Mouse (Mus musculus): ENCODE measurements around the gene Slit1. TPM values are rescaled to one million over a fixed set of nuclear protein-coding genes. Genes with fewer than 3 reads are reported as not detected.

Gene Slit1
- total and polyA plus RNA-seq, 3 experiments = 0.16 to 0.30 TPM; not detected in 1

GRCm38 (mm10) chr19:41573700-41574099 is 169.8 kb downstream of the Slit1 start:
- Histone ChIP-seq H3K4me3 (replicated peaks in 1 of 3; ENCODE audit: low read depth in 2 of 3, low read length in 2 of 3, poor library complexity in 1 of 3) (no peak overlapping the region), H3K4me2 (ENCODE audit: insufficient read depth, low read depth, poor library complexity, severe bottlenecking) (no peak overlapping the region), H3K9ac (ENCODE audit: insufficient read depth, low read depth) (no peak overlapping the region), H3K9me3 (replicated peaks; ENCODE audit: low read length) (no peaks in the 10 kb centered on the region), H3K27me3 (replicated peaks) (no peaks in the 10 kb centered on the region), H3K79me2 (replicated peaks; ENCODE audit: control insufficient read depth, extremely low read depth, insufficient read depth, poor library complexity, severe bottlenecking) (no peaks in the 10 kb centered on the region), H3K4me1 (ENCODE audit: control insufficient read depth in 1 of 2, insufficient read depth in 2 of 2) (peaks cover 3 to 15% of the 10 kb centered on the region in 2 experiments; a peak in 3 of 4 replicates), H3K27ac (ENCODE audit: insufficient read depth, low read depth) (no peak overlapping the region), H3K36me3 (replicated peaks in 1 of 2; ENCODE audit: control insufficient read depth in 1 of 2, insufficient read depth in 1 of 2, low read length in 1 of 2) (peaks cover 0 to 21% of the 10 kb centered on the region in 2 experiments)
- TF ChIP-seq ZMIZ1 (IDR thresholded peaks at IDR 0.05; ENCODE audit: low read depth, low read length) (no peak), UBTF (IDR thresholded peaks at IDR 0.05; ENCODE audit: low read depth, low read length) (no peak), HCFC1 (IDR thresholded peaks at IDR 0.05; ENCODE audit: low read depth, low read length) (no peak)
- in situ Hi-C loops (cut with MboI; ENCODE audit: low pct_ligation_motif_present, low pct_unique_long_range_greater_than_20kb, low sequenced_read_pairs) (no loop called here), dilution Hi-C loops (cut with MboI; ENCODE audit: extremely low pct_ligation_motif_present, extremely low pct_unique_long_range_greater_than_20kb, low sequenced_read_pairs) (no loop called here)
- no peak for DNase-seq (ENCODE audit: extremely low read depth)

GRCm38 (mm10) chr19:41568791-41569190 is 174.7 kb downstream of the Slit1 start:
- Histone ChIP-seq H3K36me3 (replicated peaks in 1 of 2; ENCODE audit: control insufficient read depth in 1 of 2, insufficient read depth in 1 of 2, low read length in 1 of 2) (peaks cover 0 to 13% of the 10 kb centered on the region in 2 experiments), H3K4me3 (replicated peaks in 1 of 3; ENCODE audit: low read depth in 2 of 3, low read length in 2 of 3, poor library complexity in 1 of 3) (no peak overlapping the region), H3K79me2 (replicated peaks; ENCODE audit: control insufficient read depth, extremely low read depth, insufficient read depth, poor library complexity, severe bottlenecking) (no peaks in the 10 kb centered on the region), H3K27me3 (replicated peaks) (no peaks in the 10 kb centered on the region), H3K9ac (ENCODE audit: insufficient read depth, low read depth) (no peak overlapping the region), H3K4me1 (ENCODE audit: control insufficient read depth in 1 of 2, insufficient read depth in 2 of 2) (peaks cover 3 to 18% of the 10 kb centered on the region in 2 experiments; a peak in 3 of 4 replicates), H3K4me2 (ENCODE audit: insufficient read depth, low read depth, poor library complexity, severe bottlenecking) (no peak overlapping the region), H3K27ac (ENCODE audit: insufficient read depth, low read depth) (no peak overlapping the region), H3K9me3 (replicated peaks; ENCODE audit: low read length) (no peaks in the 10 kb centered on the region)
- in situ Hi-C loops (cut with MboI; ENCODE audit: low pct_ligation_motif_present, low pct_unique_long_range_greater_than_20kb, low sequenced_read_pairs) (no loop called here), dilution Hi-C loops (cut with MboI; ENCODE audit: extremely low pct_ligation_motif_present, extremely low pct_unique_long_range_greater_than_20kb, low sequenced_read_pairs) (no loop called here)
- DNase-seq (ENCODE audit: extremely low read depth) = peak; percentile 18
- no peak; the same call in 1 of the 2 replicates for TF ChIP-seq EP300 (IDR thresholded peaks at IDR 0.05; ENCODE audit: low read length)
- TF ChIP-seq ZKSCAN1 (IDR thresholded peaks at IDR 0.05; ENCODE audit: borderline replicate concordance, low read depth, low read length) = no peak
- TF ChIP-seq CHD2 (IDR thresholded peaks at IDR 0.05; ENCODE audit: low read length) = no peak
- TF ChIP-seq CTCF (conservative IDR thresholded peaks at IDR 0.05 in 1 of 2, IDR thresholded peaks at IDR 0.05 in 1 of 2; ENCODE audit: low read depth in 2 of 2, low read length in 2 of 2) = no peak
- no peak for TF ChIP-seq MAX (IDR thresholded peaks at IDR 0.05; ENCODE audit: low read length)
- TF ChIP-seq TBP (conservative IDR thresholded peaks at IDR 0.05; ENCODE audit: low read depth, low read length) = no peak
- no peak for TF ChIP-seq SMC3 (IDR thresholded peaks at IDR 0.05; ENCODE audit: low read depth, low read length)

- Histone ChIP-seq H3K4me2 (ENCODE audit: insufficient read depth, low read depth, poor library complexity, severe bottlenecking) (no peak overlapping the region), H3K79me2 (replicated peaks; ENCODE audit: control insufficient read depth, extremely low read depth, insufficient read depth, poor library complexity, severe bottlenecking) (no peaks in the 10 kb centered on the region), H3K9me3 (replicated peaks; ENCODE audit: low read length) (no peaks in the 10 kb centered on the region), H3K27ac (ENCODE audit: insufficient read depth, low read depth) (no peak overlapping the region), H3K4me3 (replicated peaks in 1 of 3; ENCODE audit: low read depth in 2 of 3, low read length in 2 of 3, poor library complexity in 1 of 3) (no peak overlapping the region), H3K36me3 (replicated peaks in 1 of 2; ENCODE audit: control insufficient read depth in 1 of 2, insufficient read depth in 1 of 2, low read length in 1 of 2) (peaks cover 17 to 49% of the 10 kb centered on the region in 2 experiments), H3K27me3 (replicated peaks) (no peaks in the 10 kb centered on the region), H3K4me1 (ENCODE audit: control insufficient read depth in 1 of 2, insufficient read depth in 2 of 2) (no peaks in the 10 kb centered on the region), H3K9ac (ENCODE audit: insufficient read depth, low read depth) (no peak overlapping the region)
- DNase-seq (ENCODE audit: extremely low read depth) = no peak
- no peak for TF ChIP-seq E2F4 (IDR thresholded peaks at IDR 0.05; ENCODE audit: insufficient replicate concordance, low read depth, low read length)
- TF ChIP-seq MYC (IDR thresholded peaks at IDR 0.05; ENCODE audit: low read depth, low read length) = no peak
- no peak for TF ChIP-seq IRF4 (IDR thresholded peaks at IDR 0.05; ENCODE audit: low read depth, low read length)
- no peak for TF ChIP-seq TBP (conservative IDR thresholded peaks at IDR 0.05; ENCODE audit: low read depth, low read length)
- no peak for TF ChIP-seq CTCF (conservative IDR thresholded peaks at IDR 0.05 in 1 of 2, IDR thresholded peaks at IDR 0.05 in 1 of 2; ENCODE audit: low read depth in 2 of 2, low read length in 2 of 2)
- no peak for TF ChIP-seq USF1 (IDR thresholded peaks at IDR 0.05; ENCODE audit: low read depth, low read length)
- TF ChIP-seq NRF1 (IDR thresholded peaks at IDR 0.05; ENCODE audit: low read depth, low read length) = no peak
- no peak for TF ChIP-seq EP300 (IDR thresholded peaks at IDR 0.05; ENCODE audit: low read length)
- dilution Hi-C loops (cut with MboI; ENCODE audit: extremely low pct_ligation_motif_present, extremely low pct_unique_long_range_greater_than_20kb, low sequenced_read_pairs) (no loop called here), in situ Hi-C loops (cut with MboI; ENCODE audit: low pct_ligation_motif_present, low pct_unique_long_range_greater_than_20kb, low sequenced_read_pairs) (no loop called here)
These were observed 182.6 kb downstream of the Slit1 start for GRCm38 (mm10) chr19:41560856-41561255.

All from CH12.LX (cell line).